Mouse (Mus musculus) left cerebral cortex, adult 18-20 months (tissue): ENCODE measurements at regions not wholly inside any gene's neighbourhood (a gene's known extent, or its start where the extent isn't known, plus 50 kb on each side); places are given as distances from the start of the nearest gene placed in this dataset.
"Not testable (repeated sequence)": the region's sequence is repeated elsewhere in the genome, so short reads cannot be mapped to it uniquely, and the experiment has no call there.

Experiments used
- DNase-seq, 2 experiments: peaks; one replicate each; pipeline ENCODE4 v3.0.0; 2021 to 2022; ENCODE audit warnings: low spot score in 2 of 2, mixed read lengths in 1 of 2

DNA sequence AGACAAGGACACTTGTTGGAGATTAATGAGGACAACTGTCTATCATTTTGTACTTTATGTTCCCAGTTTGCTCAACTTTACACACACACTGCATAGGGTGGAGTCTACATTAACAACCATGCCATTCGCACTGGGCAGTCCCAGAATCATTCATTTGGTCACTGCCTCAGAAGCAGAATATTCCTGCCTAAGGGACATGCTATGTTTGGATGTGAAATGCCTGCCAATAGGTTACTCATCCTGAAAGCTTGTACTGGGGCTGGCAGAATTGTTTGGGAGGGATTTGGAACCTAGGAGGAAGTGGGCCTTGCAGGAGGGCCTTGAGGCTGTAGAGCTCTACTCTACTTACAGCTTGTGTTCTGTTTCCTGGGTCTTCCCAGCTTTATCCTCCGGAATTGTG lies 482.3 kb downstream of the Lmo7 start:
- no peak for DNase-seq

DNA sequence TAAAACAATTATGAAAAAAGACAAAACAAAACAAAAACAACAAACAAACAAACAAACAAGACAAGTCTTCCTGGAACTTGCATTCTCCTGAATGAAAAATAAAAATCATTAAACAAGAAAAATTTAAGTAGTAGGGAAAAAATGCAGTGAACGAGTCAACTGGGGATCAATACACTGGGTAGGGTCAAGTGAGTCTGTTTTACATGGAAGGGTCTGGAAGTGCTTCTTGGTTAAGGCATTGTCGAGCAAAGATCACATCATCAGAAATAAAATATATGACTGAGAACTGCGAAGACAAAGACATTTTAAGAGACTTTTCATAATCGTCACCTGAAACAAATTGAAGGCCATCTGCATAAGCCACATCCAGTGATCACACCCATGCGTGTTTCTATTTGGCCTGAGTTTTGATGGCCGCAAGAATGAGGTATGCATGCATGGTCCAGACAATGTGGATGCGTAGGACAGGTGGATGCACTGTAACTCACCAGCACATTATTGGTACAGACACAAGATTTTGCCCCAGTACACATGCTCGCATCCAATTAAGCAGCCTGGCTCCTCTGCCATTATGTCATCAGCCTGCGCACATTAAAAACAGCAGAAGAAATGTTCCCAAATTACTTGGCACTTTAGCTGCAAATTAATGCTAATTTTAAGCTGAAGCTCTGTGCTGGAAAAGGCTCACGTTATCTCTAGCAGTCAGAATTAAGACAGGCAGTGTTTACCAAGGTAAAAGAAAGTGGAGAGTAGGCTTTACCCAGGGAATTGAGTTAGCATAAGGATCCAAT lies 475.3 kb downstream of the Lmo7 start:
- no peak for DNase-seq

DNA sequence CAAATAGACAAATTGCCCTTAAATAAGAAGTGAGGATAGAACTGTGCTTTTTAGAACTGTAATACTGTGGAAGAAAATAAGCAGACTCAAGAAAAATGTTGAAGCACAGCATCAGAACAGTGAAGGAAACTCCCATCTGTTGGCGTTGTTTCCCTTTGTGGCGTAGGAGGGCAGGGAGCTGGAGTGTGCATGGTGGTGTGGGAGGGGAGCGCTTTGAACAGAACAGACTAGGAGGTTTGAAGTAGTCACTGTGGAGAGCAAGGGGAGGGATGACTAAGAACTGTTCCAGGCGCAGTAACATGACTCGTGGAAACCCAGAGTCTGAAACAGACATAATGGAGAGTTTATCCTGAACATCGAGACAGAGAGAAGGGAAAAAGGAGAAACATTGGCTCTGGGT lies 469.7 kb downstream of the Lmo7 start:
- DNase-seq, result peak; percentile 73 to 85

DNA sequence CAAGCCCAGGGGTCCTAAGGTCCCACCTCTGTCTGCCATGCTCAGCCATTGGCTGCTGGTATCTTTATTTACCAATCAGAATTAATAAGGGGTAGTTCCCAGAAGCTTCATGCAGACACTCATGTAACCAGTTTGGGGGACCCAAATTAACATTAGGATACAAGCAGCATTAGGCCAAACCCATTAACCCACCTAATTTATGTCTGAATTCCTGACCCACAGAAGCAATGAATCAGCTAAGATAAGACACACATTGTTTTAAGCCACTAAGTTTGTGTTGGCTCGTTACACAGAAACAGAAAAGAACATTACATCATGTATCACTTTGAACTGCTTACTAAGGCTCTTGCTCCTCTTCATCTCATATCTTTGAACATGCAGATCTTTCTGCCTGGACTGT lies 461.0 kb downstream of the Lmo7 start:
- no peak for DNase-seq

DNA sequence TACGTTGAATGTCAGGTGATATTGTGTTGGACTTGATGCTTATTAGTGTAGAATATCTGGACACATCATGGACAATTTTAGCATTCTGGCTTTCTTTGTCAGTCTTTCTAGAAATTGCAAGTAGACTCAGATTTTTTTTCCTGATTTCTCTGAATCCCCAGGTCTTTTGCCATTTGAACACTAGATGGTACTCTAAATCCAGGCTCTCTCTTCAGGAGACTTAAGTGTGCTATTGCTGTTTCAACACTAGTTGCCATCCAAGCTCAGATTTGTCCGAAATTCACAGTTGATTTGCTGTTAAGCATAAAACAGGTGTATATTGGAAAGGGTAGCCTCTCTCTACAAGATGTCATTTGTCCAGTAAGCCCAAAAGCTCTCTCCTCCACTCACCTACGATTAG lies 451.5 kb downstream of the Lmo7 start:
- no peak for DNase-seq

DNA sequence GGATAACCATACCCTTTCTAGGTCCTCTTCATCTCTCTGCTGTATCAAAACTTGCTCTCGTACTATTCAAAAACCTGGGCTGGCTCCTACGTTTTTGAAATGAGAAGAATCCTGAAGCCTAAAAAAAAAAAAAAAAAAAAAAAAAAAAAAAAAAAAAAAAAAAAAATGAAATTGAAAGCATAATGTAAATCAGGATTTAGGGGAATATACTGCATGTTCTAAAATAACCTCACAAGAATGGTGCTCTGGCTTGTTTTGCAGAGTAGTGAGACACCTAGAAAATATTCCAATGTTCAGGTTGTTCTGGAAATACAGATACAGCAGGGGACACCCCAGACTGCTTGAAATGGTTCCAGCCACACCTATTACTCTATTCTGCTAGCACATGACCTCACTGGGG lies 442.0 kb downstream of the Lmo7 start:
- no peak for DNase-seq

DNA sequence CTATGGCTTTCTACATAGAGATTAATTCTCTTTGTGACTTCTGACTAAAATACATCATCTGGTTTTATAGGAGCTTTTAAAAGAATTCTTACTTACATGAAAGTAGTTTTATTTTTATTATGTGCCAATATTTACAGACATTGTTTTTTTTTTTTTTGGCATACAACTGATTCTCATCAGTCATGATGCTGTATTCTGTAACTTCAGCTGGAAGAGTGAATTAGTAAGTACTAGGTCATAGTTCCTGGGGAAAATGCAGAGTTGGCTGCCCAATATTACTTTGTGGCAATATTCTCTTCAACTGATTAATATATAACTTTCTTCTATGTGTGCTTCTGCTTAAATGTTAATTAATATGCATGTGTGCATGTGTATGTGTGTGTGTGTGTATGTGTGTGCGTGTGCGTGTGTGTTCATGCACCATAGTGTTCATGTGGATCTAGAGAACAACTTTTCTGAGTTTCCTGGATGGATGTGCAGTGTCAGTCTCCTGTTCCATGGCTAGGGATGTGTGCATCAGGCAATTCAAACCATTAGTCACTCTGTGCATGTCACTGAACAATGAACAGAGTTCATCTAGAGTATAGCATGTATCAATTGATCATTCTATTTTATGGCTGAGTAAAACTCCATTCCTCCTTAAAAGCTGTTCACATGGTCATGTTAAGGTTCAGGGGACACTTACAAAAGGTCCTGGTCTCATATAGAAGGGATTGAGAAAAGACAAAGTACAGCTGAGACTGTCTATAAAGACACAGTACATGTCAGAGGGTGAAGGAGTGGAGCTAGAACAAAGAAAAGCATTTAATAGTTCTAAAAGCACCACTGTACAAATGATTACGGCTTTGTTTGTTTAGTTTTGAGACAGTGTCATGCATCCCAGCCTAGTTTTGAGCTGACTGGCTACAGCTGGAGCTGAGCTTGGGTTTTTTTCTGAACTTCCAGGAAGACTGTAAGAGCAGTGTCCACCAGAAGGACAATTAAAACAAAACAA lies 431.8 kb downstream of the Lmo7 start:
- DNase-seq, result no peak

DNA sequence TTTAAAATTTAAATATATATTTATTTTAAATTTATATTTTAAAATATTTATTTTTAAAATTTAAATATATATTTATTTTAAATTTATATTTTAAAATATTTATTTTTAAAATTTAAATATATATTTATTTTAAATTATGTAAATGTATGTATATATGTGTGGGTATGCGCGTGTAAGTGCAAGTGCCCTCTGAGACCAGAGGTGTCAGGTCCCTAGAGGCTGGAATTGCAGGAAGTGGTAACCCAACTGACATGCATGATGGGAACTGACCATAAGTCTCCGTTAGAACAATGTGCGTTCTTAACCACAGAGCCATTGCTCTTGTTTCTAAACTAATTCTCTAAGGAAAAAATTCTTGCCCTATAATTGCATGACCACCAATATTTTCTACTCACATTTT lies 420.7 kb downstream of the Lmo7 start:
- not testable (repeated sequence) for DNase-seq

DNA sequence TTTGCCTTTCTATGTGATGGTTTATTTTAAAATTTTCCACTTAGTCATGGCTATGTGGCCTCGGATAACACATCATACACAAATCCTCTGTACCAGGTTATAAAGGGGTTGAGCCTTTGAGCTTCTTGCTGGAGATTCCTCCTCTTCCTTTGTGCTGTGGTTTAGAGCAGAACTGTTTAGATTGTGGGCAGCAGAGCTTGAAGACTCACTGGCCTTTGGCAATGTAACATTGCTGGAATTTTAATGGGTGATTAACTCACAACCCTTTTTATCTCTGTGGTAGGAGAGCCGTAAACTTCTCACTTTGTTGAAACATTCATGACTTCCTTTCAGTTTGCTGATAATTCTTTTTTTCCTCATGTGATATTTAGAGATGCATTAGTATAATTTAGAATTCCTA lies 413.0 kb downstream of the Lmo7 start:
- DNase-seq, result no peak

DNA sequence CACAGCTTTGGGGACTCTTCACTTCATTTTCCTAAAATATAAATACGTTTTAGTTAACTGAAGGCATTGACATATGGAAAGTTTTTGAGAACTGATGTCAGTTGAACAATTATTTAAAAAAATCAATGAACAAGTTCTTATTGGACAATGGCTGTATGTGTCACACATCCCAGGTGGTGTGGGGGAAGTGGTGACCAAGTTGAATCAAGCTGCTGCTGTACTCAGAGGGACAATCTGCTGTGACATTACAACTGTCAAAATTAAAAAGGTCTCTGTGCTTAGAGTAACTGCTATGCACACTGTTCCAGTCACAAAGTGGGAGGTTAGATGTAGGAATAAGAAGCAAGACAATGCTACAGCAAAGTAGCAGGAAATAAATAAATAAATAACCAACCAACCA lies 409.2 kb downstream of the Lmo7 start:
- DNase-seq, result no peak

DNA sequence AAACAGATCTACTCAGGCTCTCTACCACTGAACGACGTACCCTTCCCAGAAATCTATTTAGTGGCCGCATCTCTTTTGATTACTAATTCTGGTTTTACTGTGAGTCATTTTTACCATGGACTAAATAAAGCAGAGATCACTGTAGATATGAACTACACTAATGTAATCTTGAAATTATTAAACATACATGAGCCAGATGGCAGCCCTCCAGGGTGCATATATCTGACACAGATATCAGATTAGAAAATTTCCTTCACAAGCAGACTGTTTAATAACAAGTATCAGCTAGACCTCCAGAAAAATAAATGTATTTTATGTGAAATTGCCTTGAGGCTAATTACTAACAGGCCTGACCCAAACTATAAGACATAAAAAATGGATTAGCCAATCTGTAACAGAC lies 388.4 kb downstream of the Lmo7 start:
- no peak for DNase-seq

DNA sequence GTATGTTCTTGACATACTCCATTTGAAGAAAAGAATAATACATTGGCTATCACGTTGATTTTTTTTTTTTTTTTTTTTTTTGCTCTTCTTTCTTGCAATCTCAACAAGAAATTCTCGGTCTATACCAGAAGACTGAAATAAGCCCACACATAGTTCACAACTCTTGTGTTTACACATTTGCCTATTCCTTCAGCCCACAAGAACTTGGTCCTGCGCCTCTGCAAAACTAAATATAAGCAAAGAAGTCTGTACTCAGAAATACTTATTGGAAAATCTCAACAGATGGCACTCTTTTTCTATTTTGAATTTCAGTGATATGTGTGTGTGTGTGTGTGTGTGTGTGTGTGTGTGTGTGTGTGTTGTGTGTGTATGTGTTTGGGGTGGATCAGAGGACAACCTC lies 376.4 kb downstream of the Lmo7 start:
- DNase-seq, result no peak

DNA sequence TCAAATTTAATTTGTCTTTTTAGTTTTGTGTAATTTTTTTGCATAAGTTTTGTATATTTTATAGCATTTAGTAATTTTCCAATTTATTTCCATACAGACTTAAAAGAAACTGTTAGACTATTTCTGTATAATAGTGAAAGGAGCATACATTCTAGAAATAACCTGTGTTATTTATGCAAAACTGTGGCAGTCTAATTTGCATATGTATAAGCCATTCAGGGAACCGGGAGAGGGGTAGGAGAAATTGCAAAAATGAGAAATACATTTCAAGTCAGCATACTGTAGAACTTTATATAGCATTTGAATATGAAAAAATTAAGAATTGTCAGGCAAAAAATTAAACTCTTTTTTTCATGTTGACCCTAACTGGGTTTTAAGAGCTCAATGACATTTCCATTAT lies 364.3 kb downstream of the Lmo7 start:
- DNase-seq, result no peak

DNA sequence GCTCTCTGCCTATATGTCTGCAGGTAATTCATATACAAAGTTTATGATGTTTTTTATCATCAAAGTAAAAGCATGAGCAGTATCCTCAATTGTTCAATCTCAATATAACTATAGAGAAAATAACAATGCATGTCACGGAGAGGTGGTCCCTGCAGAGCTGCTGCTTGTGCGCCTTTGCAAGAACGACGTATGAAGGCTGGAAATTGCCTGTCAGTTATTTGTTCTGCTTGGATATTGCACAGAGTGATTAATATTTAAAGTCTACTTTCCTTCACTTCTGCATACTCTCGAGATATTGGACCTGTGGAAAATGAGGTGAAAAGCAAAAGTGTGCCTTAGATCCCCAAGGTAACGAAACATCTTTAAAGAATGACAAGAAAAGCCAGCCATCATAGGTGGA lies 362.8 kb downstream of the Lmo7 start:
- no peak for DNase-seq

DNA sequence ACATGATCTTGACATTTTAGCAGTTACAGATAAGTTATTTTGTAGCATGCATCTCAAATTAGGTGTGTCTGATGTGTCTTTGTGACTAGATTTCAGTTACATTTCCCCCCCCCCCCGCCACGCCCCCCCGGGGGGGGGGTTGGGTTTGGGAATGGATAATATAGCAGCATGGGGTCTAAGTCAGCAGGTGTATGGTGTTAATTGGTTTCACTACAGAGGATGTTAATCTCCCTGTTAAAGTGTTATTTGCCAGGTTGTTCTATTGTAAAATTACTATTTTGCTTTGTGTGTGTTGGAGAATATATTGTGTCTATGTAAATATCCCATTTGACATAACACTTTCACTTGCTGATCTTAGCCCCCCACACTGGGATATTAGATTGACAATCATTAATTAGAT lies 319.2 kb downstream of the Lmo7 start:
- DNase-seq, result no peak

DNA sequence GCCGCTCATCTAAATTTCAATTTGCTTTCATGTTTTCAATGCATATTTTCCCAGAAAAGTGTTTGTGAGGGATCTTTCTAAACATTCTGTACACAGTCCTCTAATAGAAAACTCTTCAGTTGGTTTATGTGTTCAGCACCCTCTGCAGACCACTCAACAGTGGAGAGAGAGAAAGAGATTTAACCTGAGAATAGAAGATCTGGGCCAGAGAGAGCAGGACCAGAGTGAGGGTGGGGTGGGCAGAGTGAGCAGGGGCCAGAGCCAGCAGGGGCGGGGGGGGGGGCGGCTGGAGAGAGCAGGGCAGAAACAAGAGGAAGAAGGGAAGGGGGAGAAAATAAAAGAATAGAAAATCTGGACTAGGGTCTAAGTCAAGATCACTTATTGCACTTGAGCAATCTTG lies 318.7 kb downstream of the Lmo7 start:
- DNase-seq, result no peak

DNA sequence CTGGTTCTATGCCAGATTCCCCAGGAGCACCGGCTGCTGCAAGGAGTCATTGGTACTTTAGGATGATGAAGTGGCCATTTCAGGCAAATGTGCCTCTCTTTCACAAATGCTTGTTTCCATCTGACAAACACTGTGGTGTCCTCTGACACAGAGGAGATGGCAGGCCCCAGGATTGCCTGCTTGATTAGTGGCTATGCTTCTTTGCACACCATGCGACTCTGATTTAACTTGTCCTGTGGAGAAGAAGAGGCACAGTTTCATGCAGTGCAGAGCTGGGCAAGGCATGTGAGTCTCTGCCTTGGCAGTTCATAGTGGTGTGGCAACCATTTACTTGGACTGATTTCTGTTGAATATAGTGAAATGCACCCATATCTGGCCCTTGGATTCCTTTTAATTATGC lies 308.4 kb downstream of the Lmo7 start:
- DNase-seq, result no peak

DNA sequence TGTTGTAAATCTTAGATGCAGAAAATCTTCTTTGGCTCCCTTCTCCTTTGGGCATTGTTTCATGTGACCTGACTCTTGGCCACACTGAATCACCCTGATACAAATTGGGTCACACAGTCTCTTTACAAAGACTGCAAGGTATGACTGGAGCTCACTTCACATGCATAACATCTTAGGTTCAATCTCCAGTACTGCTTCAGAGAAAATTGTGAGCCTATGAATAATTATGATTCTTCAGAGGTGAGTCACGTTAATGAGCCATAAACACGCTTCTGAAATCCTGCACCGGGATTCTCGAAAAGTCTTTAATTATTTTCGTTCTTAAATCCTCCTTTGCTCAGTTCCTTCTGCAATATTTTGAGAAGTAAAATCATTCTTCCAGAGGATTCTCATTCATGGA lies 307.7 kb downstream of the Lmo7 start:
- DNase-seq, result no peak

DNA sequence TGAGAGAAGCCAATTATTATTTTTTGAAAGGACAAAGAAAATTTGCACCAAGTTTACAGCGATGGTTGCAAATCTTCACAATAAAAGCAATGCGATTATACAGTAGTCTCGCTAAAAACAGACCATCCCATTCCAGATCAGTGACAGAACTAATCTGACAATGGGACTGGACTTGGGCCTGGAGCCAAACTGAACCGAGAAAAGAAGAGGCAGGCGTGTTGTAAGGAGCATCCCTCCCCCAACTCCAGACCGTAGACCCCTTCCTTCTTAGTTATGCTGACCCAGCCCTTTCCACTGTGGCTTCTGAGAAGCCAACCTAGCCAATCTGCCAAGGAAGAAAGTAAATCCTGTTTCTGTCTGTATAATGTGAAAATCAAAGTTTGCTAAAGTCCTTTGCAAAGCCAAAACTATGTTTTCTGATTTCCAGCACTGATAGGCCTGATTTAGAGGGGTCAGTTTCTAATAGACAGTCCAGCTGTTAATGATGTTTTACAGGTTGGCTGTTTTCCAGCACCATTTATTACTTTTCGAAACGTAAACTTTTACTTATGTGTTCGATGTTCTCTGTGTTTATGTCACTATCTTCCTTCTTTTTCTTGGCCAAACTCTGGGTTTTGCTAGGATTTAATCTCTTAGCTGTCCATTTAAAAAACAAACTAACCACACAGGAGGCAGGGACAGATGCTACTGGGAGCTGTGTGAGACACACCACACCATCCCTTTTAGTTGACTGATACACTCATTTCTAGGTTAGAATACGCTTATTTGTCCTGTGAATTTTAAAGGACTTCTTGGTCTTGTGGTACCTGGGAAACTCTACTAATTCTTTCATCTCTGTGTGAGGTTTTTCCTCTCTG lies 301.5 kb downstream of the Lmo7 start:
- DNase-seq, result no peak

DNA sequence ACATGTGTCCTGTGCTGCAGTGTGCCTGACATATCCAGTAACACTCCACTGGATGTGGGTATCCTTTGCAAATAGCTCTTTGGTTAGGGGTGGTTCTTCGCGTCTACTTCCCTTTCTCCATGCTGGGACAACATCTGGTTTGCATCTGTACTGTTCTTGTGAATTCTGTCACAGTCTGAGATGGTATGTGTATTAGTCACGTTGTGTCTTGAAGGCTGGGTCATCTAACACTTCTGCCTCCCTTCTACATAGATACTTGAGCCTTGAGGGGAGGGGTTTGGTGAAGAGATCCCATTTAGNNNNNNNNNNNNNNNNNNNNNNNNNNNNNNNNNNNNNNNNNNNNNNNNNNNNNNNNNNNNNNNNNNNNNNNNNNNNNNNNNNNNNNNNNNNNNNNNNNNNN lies 294.9 kb downstream of the Lmo7 start:
- DNase-seq, result no peak

DNA sequence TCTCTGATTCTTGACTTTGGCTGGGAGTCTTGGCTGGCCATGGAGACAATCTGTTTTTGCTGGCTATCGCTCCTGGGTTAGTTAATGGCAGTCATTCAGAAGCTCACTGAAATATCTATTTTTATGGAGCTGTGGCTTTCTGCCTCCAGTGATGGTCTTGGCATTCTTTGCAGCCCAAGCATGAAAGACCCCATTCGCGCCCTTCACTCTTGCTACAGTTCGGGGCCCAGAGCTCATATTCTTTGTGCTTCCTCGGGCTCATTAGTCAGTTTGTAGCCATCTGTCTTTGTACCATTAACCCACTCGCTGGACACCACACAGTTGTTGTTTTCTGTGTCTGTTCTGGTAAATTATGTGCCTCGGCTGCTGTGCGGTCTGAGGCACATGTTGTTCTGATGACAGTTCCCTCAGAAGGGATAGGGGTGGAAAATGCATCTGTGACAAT lies 290.4 kb downstream of the Lmo7 start:
- DNase-seq, result no peak
